Mouse (Mus musculus): ENCODE results near the gene Aqp5.

Aqp5 gene

GRCm38 (mm10) chr15:99634702-99635101 is 44.1 kb downstream of the Aqp5 start:
- DNase-seq (ENCODE audit: low read depth, low spot score), result no peak

GRCm38 (mm10) chr15:99637405-99638123 is 47.0 kb downstream of the Aqp5 start:
- no peak for DNase-seq (ENCODE audit: low read depth, low spot score)

- no peak for DNase-seq (ENCODE audit: low read depth, low spot score)
Measured at GRCm38 (mm10) chr15:99638124-99638485, 47.5 kb downstream of the Aqp5 start.

- DNase-seq (ENCODE audit: low read depth, low spot score), result no peak
Measured at GRCm38 (mm10) chr15:99642622-99643021, 52.0 kb downstream of the Aqp5 start.

GRCm38 (mm10) chr15:99643832-99644231 is 53.2 kb downstream of the Aqp5 start:
- no peak for DNase-seq (ENCODE audit: low read depth, low spot score)
